Mouse (Mus musculus) liver, adult 2 months (tissue): ENCODE data around the gene Apmap.

ENCODE experiments used
- CTCF ChIP-seq: fragments of 200-500 bp; IDR thresholded peaks from 2 replicates; pipeline ENCODE4 v1.5.1; 2011; ENCODE audit warnings: low read depth, low read length, control low read depth
- POLR2A ChIP-seq: fragments of 200-500 bp; IDR thresholded peaks from 2 replicates; pipeline ENCODE4 v1.6.1; 2011; ENCODE audit warnings: low read length, control low read depth; ENCODE audit not compliant: insufficient read depth; ENCODE audit errors: extremely low read depth

- TF ChIP-seq CTCF (no peak), POLR2A (no peak)
Observed at GRCm38 (mm10) chr2:150595411-150596190, 12.8 kb downstream of the Apmap start.
